29 mouse cellular contexts compared by ENCODE assay signal in genomic region chr7:132513419-132513982, GRCm38 (mm10).
DNase-seq lines count a peak whose midpoint lies in the region; ATAC-seq lines count a peak whose summit lies in the region.
"Had no signal": no experiment of that assay in that cellular context is flagged by ENCODE, and none has a peak within 500 bp of the region (broad histone marks: within the 10 kb centered on the region; RNA-seq: fewer than 3 reads in every experiment).

No protein-coding gene starts in this region.

- H3K27me3 ChIP-seq in intestine, embryonic 15.5 days (replicated peaks), result no peaks in the 10 kb centered on the region
- H3K27me3 ChIP-seq: embryonic facial prominence, embryonic 15.5 days; heart, embryonic 13.5 days; hindbrain, embryonic 12.5 days; limb, embryonic 15.5 days; midbrain, embryonic 12.5 days had no signal

- H3K4me2 ChIP-seq in intestine, embryonic 15.5 days (replicated peaks), result no peak overlapping the region
- H3K4me2 ChIP-seq: embryonic facial prominence, embryonic 15.5 days; heart, embryonic 13.5 days; hindbrain, embryonic 12.5 days; limb, embryonic 15.5 days; midbrain, embryonic 12.5 days had no signal

- peak; percentile 89 for ATAC-seq in frontal cortex, adult (ENCODE audit: low TSS enrichment)
- peak; percentile 86 for ATAC-seq in intestine, embryonic 15.5 days
- ATAC-seq: CD4-positive, CD25-positive, alpha-beta regulatory T cell, adult 4 months; forebrain, embryonic 16.5 days had no signal

- no peaks in the 10 kb centered on the region for H3K9me3 ChIP-seq in intestine, embryonic 15.5 days
- H3K9me3 ChIP-seq: embryonic facial prominence, embryonic 15.5 days; heart, embryonic 13.5 days; hindbrain, embryonic 12.5 days; limb, embryonic 15.5 days; midbrain, embryonic 12.5 days had no signal

- no peak overlapping the region; the same call in 1 of the 2 replicates for H3K27ac ChIP-seq in intestine, embryonic 15.5 days
- H3K27ac ChIP-seq: embryonic facial prominence, embryonic 15.5 days; heart, adult 2 months; heart, embryonic 13.5 days; hindbrain, embryonic 12.5 days; left cerebral cortex, adult 2 months; limb, embryonic 15.5 days; midbrain, embryonic 12.5 days had no signal

- no peak overlapping the region for H3K4me3 ChIP-seq in intestine, embryonic 15.5 days (replicated peaks)
- H3K4me3 ChIP-seq: embryonic facial prominence, embryonic 15.5 days; heart, adult 2 months; heart, embryonic 13.5 days; hindbrain, embryonic 12.5 days; left cerebral cortex, adult 2 months; limb, embryonic 15.5 days; midbrain, embryonic 12.5 days had no signal

- peaks cover 4% of the 10 kb centered on the region for H3K4me1 ChIP-seq in intestine, embryonic 15.5 days (replicated peaks)
- H3K4me1 ChIP-seq: hindbrain, embryonic 12.5 days; midbrain, embryonic 12.5 days had no signal

- DNase-seq in frontal cortex, postnatal 36 days (ENCODE audit: low spot score in 2 of 2), result no peak
- peak; percentile 27 to 37 for DNase-seq in right cerebral cortex, adult 2 months (ENCODE audit: low spot score in 2 of 2)
- no peak for DNase-seq in right cerebral cortex, postnatal 4 days
- DNase-seq in telencephalon, adult 2 months (ENCODE audit: low read depth, low spot score), result peak; percentile 31
- DNase-seq in gastrocnemius, postnatal 36 days, result no peak
- DNase-seq in heart, postnatal 36 days, result no peak
- DNase-seq: adrenal gland, adult 8-10 months; cerebellum, adult 2 months; cerebellum, postnatal 25 days; embryo, embryonic 11 days; gastrocnemius, postnatal 25 days; heart, adult 2 months; heart, postnatal 14 days; kidney, adult 9 months; kidney, postnatal 14 days; left cerebral cortex, postnatal 4 days; lung, adult 18-20 months; lung, postnatal 10 days; thymus, postnatal 14 days had no signal

- H3K36me3 ChIP-seq in intestine, embryonic 15.5 days, result no peaks in the 10 kb centered on the region
- H3K36me3 ChIP-seq: embryonic facial prominence, embryonic 15.5 days; heart, embryonic 13.5 days; hindbrain, embryonic 12.5 days; limb, embryonic 15.5 days; midbrain, embryonic 12.5 days had no signal

- WGBS in intestine, embryonic 15.5 days, result 46% methylated on average over 7 of the region's 7 CpGs

- no peak overlapping the region for H3K9ac ChIP-seq in intestine, embryonic 15.5 days
- H3K9ac ChIP-seq: embryonic facial prominence, embryonic 15.5 days; heart, embryonic 13.5 days; hindbrain, embryonic 12.5 days; limb, embryonic 15.5 days; midbrain, embryonic 12.5 days had no signal

- intact Hi-C loops in gastrocnemius, postnatal 36 days (cut with DNase I), result no loop called here
- intact Hi-C loops in heart, postnatal 36 days (cut with DNase I), result no loop called here

Comparison
In these comparisons a context has a peak if more than half of its experiments do, and no peak if none do; other contexts are left out.
1. DNase-seq: peak in right cerebral cortex, adult 2 months (2 of 2) and telencephalon, adult 2 months (single experiment); none in frontal cortex, postnatal 36 days (0 of 2), right cerebral cortex, postnatal 4 days (single experiment), gastrocnemius, postnatal 36 days (0 of 2) and heart, postnatal 36 days (0 of 2).